ENCODE assay signal across 17 mouse cellular contexts in the genomic region with DNA sequence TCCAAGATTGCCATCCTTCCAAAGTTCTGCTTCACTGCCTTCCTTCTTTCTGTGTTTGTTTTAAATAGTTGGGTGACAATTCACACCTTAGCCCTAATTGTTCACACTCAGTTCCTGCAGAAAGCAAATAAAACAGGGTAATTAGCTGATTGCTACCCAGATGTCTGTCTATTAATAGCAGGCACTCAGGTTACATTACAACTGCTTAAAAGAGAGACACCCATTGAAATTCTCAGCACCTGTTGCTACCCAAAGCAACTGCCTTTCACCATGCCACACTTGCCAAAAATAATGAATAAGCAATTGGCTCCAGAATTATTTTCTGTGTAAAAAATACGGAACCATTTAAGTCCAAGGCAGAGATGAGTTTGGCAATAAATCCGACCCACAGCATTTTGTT.
DNase-seq lines count a peak whose midpoint lies in the region; ATAC-seq lines count a peak whose summit lies in the region.
"Had no signal": no experiment of that assay in that cellular context is flagged by ENCODE, and none has a peak within 500 bp of the region (broad histone marks: within the 10 kb centered on the region; RNA-seq: fewer than 3 reads in every experiment).

No protein-coding gene starts in this region.

- peak; percentile 71 for ATAC-seq in forebrain, embryonic 15.5 days (replicated peaks)
- ATAC-seq in forebrain, embryonic 11.5 days (replicated peaks; ENCODE audit: low FRiP score), result no peak

- H3K9ac ChIP-seq in forebrain, embryonic 15.5 days (replicated peaks), result no peak overlapping the region
- no peak overlapping the region for H3K9ac ChIP-seq in forebrain, embryonic 11.5 days (ENCODE audit: low read length)
- H3K9ac ChIP-seq: embryonic facial prominence, embryonic 12.5 days; heart, embryonic 12.5 days; hindbrain, embryonic 15.5 days had no signal

- no peak overlapping the region for H3K4me3 ChIP-seq in forebrain, embryonic 15.5 days
- no peak overlapping the region for H3K4me3 ChIP-seq in forebrain, embryonic 11.5 days (ENCODE audit: low read depth, low read length)
- H3K4me3 ChIP-seq: embryonic facial prominence, embryonic 12.5 days; gastrocnemius, adult 2 months; heart, embryonic 12.5 days; hindbrain, embryonic 10.5 days; hindbrain, embryonic 15.5 days had no signal

- no peaks in the 10 kb centered on the region for H3K4me1 ChIP-seq in forebrain, embryonic 15.5 days
- H3K4me1 ChIP-seq in forebrain, embryonic 11.5 days (replicated peaks; ENCODE audit: control insufficient read depth, insufficient read depth, low read length), result no peaks in the 10 kb centered on the region
- H3K4me1 ChIP-seq: embryonic facial prominence, embryonic 12.5 days; heart, embryonic 12.5 days; hindbrain, embryonic 10.5 days; hindbrain, embryonic 15.5 days had no signal

- no peaks in the 10 kb centered on the region for H3K9me3 ChIP-seq in forebrain, embryonic 15.5 days
- no peaks in the 10 kb centered on the region for H3K9me3 ChIP-seq in forebrain, embryonic 11.5 days (ENCODE audit: control insufficient read depth, low read length)
- H3K9me3 ChIP-seq: embryonic facial prominence, embryonic 12.5 days; heart, embryonic 12.5 days; hindbrain, embryonic 10.5 days; hindbrain, embryonic 15.5 days had no signal

- no peak overlapping the region for H3K4me2 ChIP-seq in forebrain, embryonic 15.5 days (replicated peaks)
- H3K4me2 ChIP-seq in forebrain, embryonic 11.5 days (ENCODE audit: low read depth, low read length, severe bottlenecking), result no peak overlapping the region
- H3K4me2 ChIP-seq: embryonic facial prominence, embryonic 12.5 days; heart, embryonic 12.5 days; hindbrain, embryonic 15.5 days had no signal

- no peaks in the 10 kb centered on the region for H3K27me3 ChIP-seq in forebrain, embryonic 15.5 days
- no peaks in the 10 kb centered on the region for H3K27me3 ChIP-seq in forebrain, embryonic 11.5 days (ENCODE audit: control insufficient read depth, insufficient read depth, low read length)
- H3K27me3 ChIP-seq: embryonic facial prominence, embryonic 12.5 days; heart, embryonic 12.5 days; hindbrain, embryonic 15.5 days had no signal

- H3K36me3 ChIP-seq in forebrain, embryonic 15.5 days, result no peaks in the 10 kb centered on the region
- no peaks in the 10 kb centered on the region for H3K36me3 ChIP-seq in forebrain, embryonic 11.5 days (ENCODE audit: control insufficient read depth, insufficient read depth, low read length)
- H3K36me3 ChIP-seq: embryonic facial prominence, embryonic 12.5 days; heart, embryonic 12.5 days; hindbrain, embryonic 10.5 days; hindbrain, embryonic 15.5 days had no signal

- WGBS in forebrain, embryonic 15.5 days, result 49% methylated on average over 2 of the region's 2 CpGs
- 88% methylated on average over 2 of the region's 2 CpGs for WGBS in forebrain, embryonic 11.5 days

- DNase-seq in forebrain, embryonic 11.5 days (ENCODE audit: low spot score), result no peak
- DNase-seq in brain, embryonic 18.5 days (ENCODE audit: low read depth, low spot score), result peak; percentile 1
- DNase-seq in hindlimb bud, embryonic 11.5 days (ENCODE audit: extremely low spot score, low read depth, low spot score), result peak; percentile 14
- DNase-seq in adrenal gland, postnatal 4 days (ENCODE audit: low spot score in 2 of 2), result no peak
- no peak for DNase-seq in kidney, adult 9 months
- DNase-seq: adrenal gland, adult 8-10 months; adrenal gland, postnatal 36 days; cerebellum, adult 2 months; cerebellum, postnatal 10 days; gastrocnemius, adult 2 months; gastrocnemius, postnatal 25 days; kidney, adult 11 months had no signal

- H3K27ac ChIP-seq in forebrain, embryonic 15.5 days (replicated peaks), result no peak overlapping the region
- H3K27ac ChIP-seq in forebrain, embryonic 11.5 days (ENCODE audit: low read depth, low read length), result no peak overlapping the region
- H3K27ac ChIP-seq: embryonic facial prominence, embryonic 12.5 days; gastrocnemius, adult 2 months; hindbrain, embryonic 10.5 days; hindbrain, embryonic 15.5 days had no signal

Comparison
In these comparisons a context has a peak if more than half of its experiments do, and no peak if none do; other contexts are left out.
1. DNase-seq: peak in brain, embryonic 18.5 days (single experiment) and hindlimb bud, embryonic 11.5 days (single experiment); none in forebrain, embryonic 11.5 days (single experiment), adrenal gland, postnatal 4 days (0 of 2) and kidney, adult 9 months (single experiment).